Mouse (Mus musculus): ENCODE data around the gene Insl6.

Insl6 gene

GRCm38 (mm10) chr19:29323416-29324049, 1.6 kb downstream of the Insl6 start:
- ChIA-PET POLR2A (interaction anchor here in 3 of 4 experiments (0.6 to 1.4 kb wide), 4 partner anchors 18 to 223 kb away, joined by 3 to 4 read pairs (median 3); no protein-coding TSS in a partner anchor), CTCF (no interaction called here)

- ChIA-PET CTCF (no interaction called here), POLR2A (no interaction called here)
These were observed 12.5 kb downstream of the Insl6 start for GRCm38 (mm10) chr19:29312661-29313060.

GRCm38 (mm10) chr19:29311791-29312190, 13.4 kb downstream of the Insl6 start:
- POLR2A ChIA-PET, result interaction anchor here in 2 of 4 experiments (0.8 to 1.0 kb wide), 2 partner anchors 39 to 248 kb away, joined by 3 read pairs; no protein-coding TSS in a partner anchor

GRCm38 (mm10) chr19:29308832-29309231, 16.3 kb downstream of the Insl6 start:
- POLR2A ChIA-PET, result interaction anchor here in 1 of 4 experiments (0.7 kb wide), 1 partner anchor 221 kb away, joined by 4 read pairs; no protein-coding TSS in a partner anchor
- CTCF ChIA-PET, result interaction anchor here in 3 of 4 experiments (0.7 to 2.7 kb wide), 5 partner anchors 46 to 193 kb away, joined by 3 to 20 read pairs (median 4); no protein-coding TSS in a partner anchor

More at GRCm38 (mm10) chr19:29311791-29312190, 13.4 kb downstream of the Insl6 start:
- CTCF ChIA-PET, result interaction anchor here in 1 of 4 experiments (0.9 kb wide), 1 partner anchor 44 kb away, joined by 4 read pairs; no protein-coding TSS in a partner anchor

GRCm38 (mm10) chr19:29302119-29302518, 23.0 kb downstream of the Insl6 start:
- ChIA-PET POLR2A (interaction anchor here in 2 of 4 experiments (0.6 to 1.2 kb wide), 2 partner anchors 258 to 993 kb away, joined by 3 read pairs; no protein-coding TSS in a partner anchor), CTCF (interaction anchor here in 1 of 4 experiments (0.6 kb wide), 1 partner anchor 53 kb away, joined by 3 read pairs; no protein-coding TSS in a partner anchor)

- CTCF ChIA-PET, result interaction anchor here in 1 of 4 experiments (0.5 kb wide), 1 partner anchor 28 kb away, joined by 4 read pairs; no protein-coding TSS in a partner anchor
These were observed 24.2 kb downstream of the Insl6 start for GRCm38 (mm10) chr19:29300919-29301318.

GRCm38 (mm10) chr19:29297366-29297765, 27.8 kb downstream of the Insl6 start:
- ChIA-PET CTCF (no interaction called here), POLR2A (interaction anchor here in 1 of 4 experiments (0.6 kb wide), 1 partner anchor 195 kb away, joined by 4 read pairs; no protein-coding TSS in a partner anchor)

More at GRCm38 (mm10) chr19:29300919-29301318, 24.2 kb downstream of the Insl6 start:
- POLR2A ChIA-PET, result interaction anchor here in 1 of 4 experiments (0.6 kb wide), 1 partner anchor 614 kb away, joined by 3 read pairs; no protein-coding TSS in a partner anchor

- POLR2A ChIA-PET, result no interaction called here
- CTCF ChIA-PET, result no interaction called here
These were observed 29.0 kb downstream of the Insl6 start for GRCm38 (mm10) chr19:29296166-29296565.

DNA sequence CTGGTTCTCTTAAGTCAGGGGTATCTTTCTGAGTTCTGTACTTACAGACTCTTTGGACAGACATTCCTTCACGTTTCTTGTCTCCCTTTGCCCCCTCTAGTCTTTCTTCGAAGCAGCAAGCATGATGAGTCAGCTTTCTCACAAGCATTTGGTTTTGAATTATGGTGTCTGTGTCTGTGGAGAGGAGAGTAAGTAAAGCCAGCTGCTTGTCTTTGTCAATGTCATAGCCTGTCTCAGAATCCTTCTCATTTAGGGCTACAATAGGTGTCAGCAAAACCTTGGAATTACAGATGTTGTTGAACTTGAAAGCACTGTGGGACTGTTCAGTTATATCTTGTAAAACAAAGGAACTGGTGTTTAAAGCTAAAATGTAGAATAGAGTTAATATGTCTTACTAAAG, 30.4 kb downstream of the Insl6 start:
- CTCF ChIA-PET, result no interaction called here
- POLR2A ChIA-PET, result interaction anchor here in 2 of 4 experiments (0.9 to 2.6 kb wide), 2 partner anchors 10 to 63 kb away, joined by 3 to 7 read pairs; no protein-coding TSS in a partner anchor

- POLR2A ChIA-PET, result interaction anchor here in 3 of 4 experiments (0.6 to 2.2 kb wide), 7 partner anchors 47 to 731 kb away, joined by 3 to 8 read pairs (median 3); no protein-coding TSS in a partner anchor
- CTCF ChIA-PET, result interaction anchor here in 2 of 4 experiments (0.6 to 1.4 kb wide), 3 partner anchors 62 to 209 kb away, joined by 3 to 14 read pairs (median 4); no protein-coding TSS in a partner anchor
These were observed 32.6 kb downstream of the Insl6 start for GRCm38 (mm10) chr19:29292546-29292945.

DNA sequence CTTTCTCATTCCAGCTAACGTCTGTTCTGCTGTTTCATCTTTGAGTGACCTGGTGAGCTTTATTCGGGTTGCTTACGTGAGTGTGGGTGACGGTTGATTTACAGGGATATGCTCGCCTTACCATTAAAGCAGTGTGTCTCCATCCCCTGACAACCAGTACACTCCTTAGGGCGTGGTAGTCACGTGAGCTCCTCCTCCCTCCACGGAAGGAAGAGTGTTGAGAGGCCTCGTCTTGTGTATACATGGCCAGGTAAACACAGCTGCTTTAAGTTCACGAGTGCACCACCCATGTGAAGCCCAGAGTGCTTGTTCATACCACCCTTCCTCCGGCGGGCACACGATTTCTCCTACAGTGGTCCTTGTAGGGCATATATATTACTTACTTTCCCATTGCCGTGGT, 33.6 kb downstream of the Insl6 start:
- ChIA-PET POLR2A (interaction anchor here in 3 of 4 experiments (0.6 to 2.2 kb wide), 5 partner anchors 15 to 730 kb away, joined by 3 to 8 read pairs (median 4); no protein-coding TSS in a partner anchor), CTCF (interaction anchor here in 1 of 4 experiments (1.0 kb wide), 1 partner anchor 210 kb away, joined by 4 read pairs; no protein-coding TSS in a partner anchor)

DNA sequence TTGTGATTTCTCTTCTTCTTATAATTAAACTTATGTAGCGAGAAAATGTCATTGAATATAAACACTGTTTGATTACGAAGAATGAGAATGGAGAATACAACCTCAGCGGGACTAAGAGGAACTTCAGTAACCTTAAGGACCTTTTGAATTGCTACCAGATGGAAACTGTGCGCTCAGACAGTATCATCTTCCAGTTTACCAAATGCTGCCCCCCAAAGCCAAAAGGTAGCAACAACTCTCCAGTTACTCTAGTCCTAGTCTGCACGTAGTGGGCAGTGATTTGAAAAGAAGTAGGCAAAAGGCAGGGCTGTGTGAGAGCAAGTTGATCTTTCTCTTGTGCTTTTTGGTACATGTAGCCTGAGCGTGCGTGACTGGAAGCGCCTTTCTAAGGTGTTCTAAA, 37.3 kb downstream of the Insl6 start:
- ChIA-PET POLR2A (no interaction called here), CTCF (no interaction called here)

DNA sequence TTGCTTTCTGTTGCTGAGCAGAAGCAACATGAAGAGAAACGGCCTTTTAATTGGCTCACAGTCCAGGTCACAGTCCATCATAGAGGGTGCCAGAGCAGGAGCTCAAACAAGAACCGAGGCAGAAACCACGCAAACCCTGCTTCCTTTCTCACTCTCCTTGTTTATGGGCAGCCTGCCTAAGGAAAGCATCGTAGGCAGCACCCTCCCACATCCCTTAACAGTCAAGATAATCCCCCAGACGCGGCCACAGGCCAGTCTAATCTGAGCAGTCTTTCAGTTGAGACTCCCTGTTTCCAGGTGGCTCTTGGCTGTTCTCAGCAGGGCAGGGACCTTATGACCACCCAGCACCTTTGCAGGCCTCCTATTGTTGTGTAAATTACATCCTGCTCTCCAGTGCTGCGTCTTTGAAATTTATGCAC, 39.7 kb downstream of the Insl6 start:
- ChIA-PET CTCF (interaction anchor here in 2 of 4 experiments (0.6 to 1.2 kb wide), 3 partner anchors 14 to 70 kb away, joined by 3 to 5 read pairs (median 3); no protein-coding TSS in a partner anchor), POLR2A (interaction anchor here in 2 of 4 experiments (0.9 to 2.0 kb wide), 9 partner anchors 9 to 222 kb away, joined by 3 to 10 read pairs (median 4); no protein-coding TSS in a partner anchor)

DNA sequence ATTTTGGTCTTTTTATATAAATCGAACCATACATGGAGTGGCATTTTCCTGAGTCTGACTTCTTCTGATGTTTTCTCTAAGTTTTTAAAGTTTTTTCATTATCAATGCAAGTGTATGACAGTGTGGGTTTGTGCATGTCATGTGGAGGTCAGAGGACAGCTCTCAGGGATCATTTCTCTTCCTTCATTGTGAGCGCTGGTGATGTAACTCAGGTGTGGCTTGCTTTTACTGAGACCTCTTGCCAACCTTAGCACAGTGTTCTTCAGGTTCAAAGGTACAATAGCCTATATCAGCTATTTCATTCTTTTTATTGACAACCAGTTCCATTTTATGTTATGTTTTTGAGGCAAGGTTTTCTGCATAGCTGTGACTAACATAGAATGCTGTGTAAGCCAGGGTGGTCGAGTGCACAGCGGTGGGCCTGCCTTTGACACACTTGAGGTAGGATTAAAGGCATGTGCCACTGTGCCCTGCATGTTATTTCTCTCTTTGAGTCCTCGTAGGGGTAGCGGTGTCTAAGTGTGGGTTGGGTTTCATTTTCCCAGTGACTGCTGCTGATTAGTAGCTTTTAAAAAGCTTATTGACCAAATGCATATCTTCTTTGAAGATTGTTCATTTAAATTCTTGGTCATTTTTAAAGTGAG, 46.1 kb downstream of the Insl6 start:
- CTCF ChIA-PET, result interaction anchor here in 1 of 4 experiments (0.6 kb wide), 1 partner anchor 316 kb away, joined by 4 read pairs; no protein-coding TSS in a partner anchor
- POLR2A ChIA-PET, result interaction anchor here in 1 of 4 experiments (0.6 kb wide), 1 partner anchor 286 kb away, joined by 3 read pairs; no protein-coding TSS in a partner anchor

- POLR2A ChIA-PET, result interaction anchor here in 1 of 4 experiments (1.0 kb wide), 1 partner anchor 15 kb away, joined by 4 read pairs; no protein-coding TSS in a partner anchor
- CTCF ChIA-PET, result no interaction called here
These were observed 48.7 kb downstream of the Insl6 start for GRCm38 (mm10) chr19:29276414-29276813.

DNA sequence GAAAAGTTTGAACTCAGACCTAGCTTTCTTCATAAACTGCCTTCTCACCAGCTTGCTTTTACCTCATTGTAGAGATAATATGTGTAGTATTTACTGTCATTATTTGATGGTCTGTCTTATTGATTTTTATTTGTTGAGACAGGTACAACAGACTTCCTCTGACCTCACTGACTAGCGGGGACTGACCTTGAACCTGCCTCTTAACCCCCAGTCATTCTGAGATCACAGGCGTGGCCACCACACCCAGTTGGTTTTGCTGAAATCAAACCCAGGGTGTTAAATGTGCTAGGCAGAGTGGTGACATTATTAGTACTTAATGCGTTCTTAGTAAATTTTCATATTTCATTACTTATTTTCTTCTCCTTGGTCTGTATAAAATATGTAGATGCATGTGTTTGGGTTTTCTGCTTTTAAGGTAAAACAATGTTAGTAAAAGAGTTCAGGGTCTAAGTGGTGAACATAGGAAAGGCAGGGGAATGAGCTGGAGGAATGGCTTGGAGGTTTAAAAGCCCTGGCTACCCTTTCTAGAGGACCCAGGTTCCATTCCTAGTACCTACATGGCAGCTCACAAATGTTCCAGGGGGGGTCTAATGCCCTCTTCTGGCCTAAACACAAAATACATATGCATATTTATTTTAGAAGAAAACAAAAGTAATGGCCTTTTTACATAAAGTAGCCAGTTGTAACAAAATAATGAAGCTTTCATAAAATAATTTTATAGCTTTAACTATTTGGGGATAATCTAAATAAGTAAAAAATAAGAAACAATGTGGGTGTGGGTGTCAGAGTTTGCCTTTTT, 52.9 kb downstream of the Insl6 start:
- POLR2A ChIA-PET, result interaction anchor here in 3 of 4 experiments (0.6 to 2.2 kb wide), 7 partner anchors 8 to 524 kb away, joined by 3 to 7 read pairs (median 4); partner anchors contain the start of genes Jak2 (in 1 of the 3) and Rcl1 (in 1 of the 3)
- CTCF ChIA-PET, result interaction anchor here in 3 of 4 experiments (0.6 to 3.7 kb wide), 7 partner anchors 13 to 1086 kb away, joined by 3 to 18 read pairs (median 4); no protein-coding TSS in a partner anchor
